Mouse (Mus musculus): ENCODE results near the gene Cdv3. TPM values are rescaled to one million over a fixed set of nuclear protein-coding genes. Genes with fewer than 3 reads are reported as not detected.

The Cdv3 gene
- total and polyA plus RNA-seq, 2 experiments from 2014 or later: 85.7 to 97.5 TPM

DNA sequence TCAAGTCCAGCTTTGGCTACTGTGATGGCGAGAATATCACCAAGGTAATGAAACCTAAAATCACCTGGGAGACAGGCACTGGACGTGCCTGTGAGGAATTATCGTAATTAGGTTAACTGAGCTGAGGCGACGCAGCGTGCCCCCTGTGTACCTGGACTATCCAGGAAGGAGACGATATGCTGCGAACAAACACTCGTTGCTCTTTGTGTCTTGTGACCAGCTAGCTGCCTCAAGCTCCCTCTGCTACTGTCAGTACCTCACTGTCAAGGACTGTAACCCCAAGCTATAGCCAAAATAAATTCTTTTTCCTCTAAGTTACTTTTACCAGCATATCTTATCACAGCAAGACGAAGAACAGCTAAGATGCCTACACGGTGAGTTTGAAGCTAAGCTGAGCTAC, 27.6 kb upstream of the Cdv3 start:
- H3K9me3 ChIP-seq (ENCODE audit: low read length): no peaks in the 10 kb centered on the region
- ATAC-seq: no peak
- TF ChIP-seq CTCF (IDR thresholded peaks at IDR 0.05; ENCODE audit: low read depth): no peak
- H3K9ac ChIP-seq (replicated peaks; ENCODE audit: low read length): no peak overlapping the region
- 82% methylated on average over 11 of the region's 11 CpGs for WGBS
- no peak overlapping the region for H3K27ac ChIP-seq
- no peak for DNase-seq (ENCODE audit: low spot score)
- no peak overlapping the region for H3K4me3 ChIP-seq (ENCODE audit: low read length)
- no peaks in the 10 kb centered on the region for H3K27me3 ChIP-seq (ENCODE audit: insufficient read depth, low read length)
- no peak overlapping the region for H3K4me2 ChIP-seq (ENCODE audit: low read depth, low read length)
- no peaks in the 10 kb centered on the region for H3K36me3 ChIP-seq (ENCODE audit: insufficient read depth, low read length)
- no peaks in the 10 kb centered on the region for H3K4me1 ChIP-seq (ENCODE audit: insufficient read depth, low read length)

DNA sequence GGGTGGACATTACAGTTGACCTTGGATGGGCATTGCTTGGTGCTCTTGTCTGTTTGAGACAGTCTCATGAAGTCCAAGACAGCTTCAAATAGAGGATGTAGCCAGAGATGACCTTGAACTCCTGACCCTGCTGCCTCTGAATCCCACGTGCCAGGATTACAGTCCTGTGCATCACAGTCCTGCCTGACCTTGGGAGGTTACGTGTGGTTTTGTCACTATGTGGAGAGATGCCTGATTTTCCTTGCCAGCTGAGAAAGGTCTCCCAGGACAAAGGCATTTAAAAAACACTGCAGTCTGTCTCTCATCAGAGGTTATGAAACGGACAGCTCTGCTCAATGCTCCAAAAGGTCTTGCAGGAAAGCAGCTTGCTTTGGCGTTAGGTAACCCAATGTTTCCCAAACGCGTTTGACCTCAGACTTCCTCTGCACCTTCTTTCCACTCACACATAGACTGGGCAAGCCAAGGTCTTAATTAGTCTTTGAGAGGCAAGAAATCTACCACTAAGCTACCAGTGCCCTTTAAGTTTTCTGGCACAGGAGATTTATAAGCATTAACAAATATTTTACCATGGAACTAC, 26.2 kb upstream of the Cdv3 start:
- no peak for TF ChIP-seq CTCF (IDR thresholded peaks at IDR 0.05; ENCODE audit: low read depth)
- no peak for ATAC-seq
- Histone ChIP-seq H3K4me3 (ENCODE audit: low read length) (no peak overlapping the region), H3K27me3 (ENCODE audit: insufficient read depth, low read length) (no peaks in the 10 kb centered on the region), H3K9ac (replicated peaks; ENCODE audit: low read length) (no peak overlapping the region), H3K4me1 (ENCODE audit: insufficient read depth, low read length) (peaks cover 3% of the 10 kb centered on the region; the same call in 1 of the 2 replicates), H3K4me2 (ENCODE audit: low read depth, low read length) (no peak overlapping the region), H3K27ac (no peak overlapping the region), H3K9me3 (ENCODE audit: low read length) (no peaks in the 10 kb centered on the region), H3K36me3 (ENCODE audit: insufficient read depth, low read length) (no peaks in the 10 kb centered on the region)
- WGBS: 75% methylated on average over 6 of the region's 6 CpGs
- DNase-seq (ENCODE audit: low spot score): no peak

DNA sequence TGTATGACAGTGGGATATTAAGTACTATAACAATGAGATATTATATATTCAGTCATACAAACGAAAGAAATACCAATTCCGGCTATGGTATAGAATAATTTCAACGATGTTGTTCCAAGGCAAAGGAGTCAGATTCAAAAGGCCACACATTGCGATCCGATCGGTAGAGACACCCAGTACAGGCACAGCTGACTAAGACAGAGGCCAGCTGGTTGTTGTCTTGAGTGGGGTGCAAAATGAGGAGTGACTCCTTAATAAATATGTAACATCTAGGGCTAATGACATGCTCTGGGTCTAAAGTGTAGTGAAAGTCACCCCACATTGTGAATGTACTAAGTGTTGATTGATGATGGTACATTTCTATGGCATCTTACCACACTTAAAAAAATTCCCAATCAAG, 23.6 kb upstream of the Cdv3 start:
- DNase-seq (ENCODE audit: low spot score) (no peak), ATAC-seq (no peak)
- no peaks in the 10 kb centered on the region for H3K9me3 ChIP-seq (ENCODE audit: low read length)
- no peaks in the 10 kb centered on the region for H3K36me3 ChIP-seq (ENCODE audit: insufficient read depth, low read length)
- H3K4me2 ChIP-seq (ENCODE audit: low read depth, low read length): no peak overlapping the region
- no peak for TF ChIP-seq CTCF (IDR thresholded peaks at IDR 0.05; ENCODE audit: low read depth)
- H3K4me3 ChIP-seq (ENCODE audit: low read length): no peak overlapping the region
- no peak overlapping the region for H3K27ac ChIP-seq
- 97% methylated on average over 6 of the region's 6 CpGs for WGBS
- H3K27me3 ChIP-seq (ENCODE audit: insufficient read depth, low read length): no peaks in the 10 kb centered on the region
- no peak overlapping the region for H3K9ac ChIP-seq (replicated peaks; ENCODE audit: low read length)
- peaks cover 3% of the 10 kb centered on the region; the same call in 1 of the 2 replicates for H3K4me1 ChIP-seq (ENCODE audit: insufficient read depth, low read length)

DNA sequence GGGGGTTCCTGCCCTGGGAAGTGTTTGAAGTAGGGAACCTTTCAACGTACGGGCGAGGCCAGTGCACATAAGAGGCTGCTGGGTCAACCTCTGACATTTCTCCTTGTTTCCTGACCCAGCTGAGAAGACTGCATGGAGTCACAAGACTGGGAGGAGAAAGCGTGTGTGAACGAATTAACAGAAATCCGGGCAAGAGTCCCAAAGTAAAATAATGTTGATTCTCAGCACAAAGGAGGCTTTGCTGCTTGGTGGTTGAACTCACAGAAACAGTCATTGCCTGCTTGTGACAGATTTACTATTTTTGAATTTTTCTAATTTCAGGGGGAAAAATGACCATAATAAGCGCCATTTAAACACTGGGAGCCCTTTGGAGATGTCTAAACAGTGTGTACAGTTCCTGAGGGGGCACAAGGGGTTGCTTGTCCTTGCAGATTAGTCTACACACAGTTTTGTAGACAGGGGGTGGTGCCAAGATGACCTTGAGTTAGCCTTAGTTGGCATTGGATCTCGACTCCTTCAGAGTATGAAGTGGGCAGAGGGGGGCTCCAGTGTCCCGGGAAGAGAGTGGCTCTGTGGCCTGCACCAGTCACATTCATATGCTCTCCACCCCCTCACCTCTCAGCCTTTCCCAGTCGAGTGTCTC, 21.5 kb upstream of the Cdv3 start:
- ATAC-seq (no peak), DNase-seq (ENCODE audit: low spot score) (no peak)
- no peaks in the 10 kb centered on the region for H3K36me3 ChIP-seq (ENCODE audit: insufficient read depth, low read length)
- 52% methylated on average over 10 of the region's 10 CpGs for WGBS
- H3K9ac ChIP-seq (replicated peaks; ENCODE audit: low read length): no peak overlapping the region
- H3K27ac ChIP-seq: no peak overlapping the region; the same call in 1 of the 2 replicates
- H3K4me3 ChIP-seq (ENCODE audit: low read length): no peak overlapping the region
- no peaks in the 10 kb centered on the region for H3K9me3 ChIP-seq (ENCODE audit: low read length)
- peaks cover 3% of the 10 kb centered on the region; the same call in 1 of the 2 replicates for H3K4me1 ChIP-seq (ENCODE audit: insufficient read depth, low read length)
- no peaks in the 10 kb centered on the region for H3K27me3 ChIP-seq (ENCODE audit: insufficient read depth, low read length)
- TF ChIP-seq CTCF (IDR thresholded peaks at IDR 0.05; ENCODE audit: low read depth): no peak
- no peak overlapping the region for H3K4me2 ChIP-seq (ENCODE audit: low read depth, low read length)

DNA sequence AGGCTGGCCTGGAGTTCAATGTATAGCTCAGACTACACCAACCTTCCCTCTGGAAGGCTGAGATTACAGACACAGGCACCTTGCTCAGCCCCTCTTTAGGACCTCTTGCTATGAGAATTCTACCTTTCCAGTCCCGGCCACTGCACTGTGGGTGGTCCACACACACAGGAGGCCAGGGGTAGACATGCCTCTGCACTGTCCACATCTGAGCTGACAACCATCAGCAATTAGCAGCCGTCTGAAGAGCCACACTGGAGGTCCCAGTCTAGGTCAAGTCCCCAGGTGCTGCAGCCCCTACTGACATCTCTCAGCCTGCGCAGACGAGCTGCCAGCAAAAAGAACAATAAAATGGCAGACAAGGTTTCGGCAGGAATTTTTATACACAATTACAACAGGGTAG, 20.9 kb upstream of the Cdv3 start:
- Histone ChIP-seq H3K36me3 (ENCODE audit: insufficient read depth, low read length) (no peaks in the 10 kb centered on the region), H3K9me3 (ENCODE audit: low read length) (no peaks in the 10 kb centered on the region), H3K9ac (replicated peaks; ENCODE audit: low read length) (no peak overlapping the region), H3K4me2 (ENCODE audit: low read depth, low read length) (no peak overlapping the region), H3K27ac (no peak overlapping the region), H3K4me1 (ENCODE audit: insufficient read depth, low read length) (peaks cover 3% of the 10 kb centered on the region; the same call in 1 of the 2 replicates), H3K27me3 (ENCODE audit: insufficient read depth, low read length) (no peaks in the 10 kb centered on the region), H3K4me3 (ENCODE audit: low read length) (no peak overlapping the region)
- ATAC-seq: no peak
- WGBS: 47% methylated on average over 5 of the region's 5 CpGs
- DNase-seq (ENCODE audit: low spot score): no peak
- TF ChIP-seq CTCF (IDR thresholded peaks at IDR 0.05; ENCODE audit: low read depth): no peak

DNA sequence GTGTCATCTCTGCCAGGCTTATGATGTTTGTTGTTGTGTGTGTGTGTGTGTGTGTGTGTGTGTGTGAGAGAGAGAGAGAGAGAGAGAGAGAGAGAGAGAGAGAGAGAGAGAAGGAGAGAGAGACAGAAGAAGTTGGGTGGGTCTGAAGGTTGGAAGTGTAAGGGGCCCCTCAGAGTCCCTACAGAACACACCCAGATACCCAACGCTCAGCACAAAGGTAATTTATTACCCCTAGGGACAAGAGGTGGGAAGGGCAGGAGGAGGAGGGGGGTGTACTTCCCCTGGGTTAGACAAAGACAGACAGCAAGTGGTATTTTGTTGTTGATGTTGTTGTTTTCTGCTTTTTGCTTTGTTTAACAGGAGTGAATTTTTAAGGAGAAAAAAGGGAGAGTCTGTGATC, 20.0 kb upstream of the Cdv3 start:
- H3K27me3 ChIP-seq (ENCODE audit: insufficient read depth, low read length): no peaks in the 10 kb centered on the region
- peaks cover 3% of the 10 kb centered on the region; the same call in 1 of the 2 replicates for H3K4me1 ChIP-seq (ENCODE audit: insufficient read depth, low read length)
- no peaks in the 10 kb centered on the region for H3K36me3 ChIP-seq (ENCODE audit: insufficient read depth, low read length)
- H3K4me3 ChIP-seq (ENCODE audit: low read length): no peak overlapping the region
- no peak for TF ChIP-seq CTCF (IDR thresholded peaks at IDR 0.05; ENCODE audit: low read depth)
- H3K27ac ChIP-seq: no peak overlapping the region
- 18% methylated on average over 1 of the region's 1 CpGs for WGBS
- H3K9ac ChIP-seq (replicated peaks; ENCODE audit: low read length): no peak overlapping the region
- no peak overlapping the region for H3K4me2 ChIP-seq (ENCODE audit: low read depth, low read length)
- DNase-seq (ENCODE audit: low spot score) (no peak), ATAC-seq (no peak)
- no peaks in the 10 kb centered on the region for H3K9me3 ChIP-seq (ENCODE audit: low read length)

DNA sequence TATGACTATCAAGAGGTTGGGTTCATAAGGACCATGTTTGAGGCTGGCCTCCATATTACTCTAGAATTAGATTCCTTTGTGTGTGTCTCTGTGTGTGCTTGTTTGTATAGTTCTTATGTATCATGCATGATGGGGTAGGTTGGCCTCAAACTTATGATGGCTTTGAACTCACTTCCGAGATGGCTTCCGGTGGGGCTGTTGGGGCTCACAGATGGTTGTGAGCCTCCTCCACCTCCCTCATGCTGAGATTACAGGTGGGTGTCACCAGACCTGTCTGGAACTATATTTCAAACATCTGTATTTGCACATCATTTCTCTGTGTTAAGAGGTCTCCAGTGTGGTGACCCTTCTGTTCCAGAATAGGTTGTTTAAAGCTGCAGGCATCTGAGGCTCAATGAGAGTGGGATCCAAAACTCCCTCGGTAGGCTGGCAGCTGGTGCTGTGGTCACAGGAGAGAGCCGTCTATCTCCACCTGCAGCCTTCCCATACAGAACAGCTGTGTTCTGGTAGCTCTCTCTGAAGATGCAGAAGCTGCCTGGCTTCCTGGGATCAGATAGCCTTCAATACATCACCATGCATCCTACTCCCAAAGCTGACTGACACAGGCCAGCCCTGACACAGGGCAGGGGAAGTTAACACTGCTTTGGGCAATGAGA, 18.6 kb upstream of the Cdv3 start:
- 82% methylated on average over 4 of the region's 4 CpGs for WGBS
- no peak overlapping the region for H3K4me2 ChIP-seq (ENCODE audit: low read depth, low read length)
- H3K27me3 ChIP-seq (ENCODE audit: insufficient read depth, low read length): no peaks in the 10 kb centered on the region
- no peak for TF ChIP-seq CTCF (IDR thresholded peaks at IDR 0.05; ENCODE audit: low read depth)
- no peak for DNase-seq (ENCODE audit: low spot score)
- H3K36me3 ChIP-seq (ENCODE audit: insufficient read depth, low read length): no peaks in the 10 kb centered on the region
- H3K4me3 ChIP-seq (ENCODE audit: low read length): no peak overlapping the region
- H3K4me1 ChIP-seq (ENCODE audit: insufficient read depth, low read length): peaks cover 3% of the 10 kb centered on the region; the same call in 1 of the 2 replicates
- no peak for ATAC-seq
- no peak overlapping the region for H3K9ac ChIP-seq (replicated peaks; ENCODE audit: low read length)
- no peaks in the 10 kb centered on the region for H3K9me3 ChIP-seq (ENCODE audit: low read length)
- no peak overlapping the region for H3K27ac ChIP-seq
